Mouse (Mus musculus): ENCODE results near the gene Olfr90.
A peak's percentile ranks its signal among the peaks of the same experiment; 100 is the strongest.

- no peak for TF ChIP-seq SIN3A (IDR thresholded peaks at IDR 0.05; ENCODE audit: low read length)
- no peak for TF ChIP-seq HCFC1 (IDR thresholded peaks at IDR 0.05; ENCODE audit: low read depth, low read length)
- TF ChIP-seq BHLHE40 (IDR thresholded peaks at IDR 0.05; ENCODE audit: low read depth, low read length) = no peak
- TF ChIP-seq EP300 (IDR thresholded peaks at IDR 0.05; ENCODE audit: low read length) = no peak
- peak in 1 of 2 experiments; percentile 60; a peak in 2 of 4 replicates for TF ChIP-seq CTCF (conservative IDR thresholded peaks at IDR 0.05 in 1 of 2, IDR thresholded peaks at IDR 0.05 in 1 of 2; ENCODE audit: low read depth in 2 of 2, low read length in 2 of 2)
- no peak for TF ChIP-seq KAT2A (IDR thresholded peaks at IDR 0.05; ENCODE audit: insufficient replicate concordance, low read length)
- TF ChIP-seq E2F4 (IDR thresholded peaks at IDR 0.05; ENCODE audit: insufficient replicate concordance, low read depth, low read length) = no peak
- TF ChIP-seq POLR2A (IDR thresholded peaks at IDR 0.05; ENCODE audit: low read depth, low read length) = no peak
- TF ChIP-seq ZMIZ1 (IDR thresholded peaks at IDR 0.05; ENCODE audit: low read depth, low read length) = no peak
These were observed 40.3 kb downstream of the Olfr90 start for GRCm38 (mm10) chr17:37047981-37048380.
